Mouse (Mus musculus) forebrain, embryonic 14.5 days (tissue): ENCODE measurements at regions not wholly inside any gene's neighbourhood (a gene's known extent, or its start where the extent isn't known, plus 50 kb on each side); places are given as distances from the start of the nearest gene placed in this dataset.

Source experiments
- ATAC-seq: fragments of 200-750 bp; cut with Nextera tagmentation; 2 replicates; pipeline ENCODE4 v1.8.0; 2017; ENCODE audit warnings: mild to moderate bottlenecking, moderate library complexity
- DNase-seq: peaks from one replicate; pipeline ENCODE4 v3.0.0-alpha.2; 2015; ENCODE audit warnings: low spot score
- H3K27ac ChIP-seq: fragments of 300-500 bp; sonication (generic); 2 replicates; pipeline ENCODE4 v1.5.1; 2014; ENCODE audit warnings: low read depth, mild to moderate bottlenecking, control low read depth, low read length, moderate library complexity
- H3K27me3 ChIP-seq: fragments of 300-500 bp; sonication (generic); replicated peaks from 2 replicates; pipeline ENCODE4 v1.6.1; 2014; ENCODE audit warnings: low read length, control low read depth, mixed read lengths; ENCODE audit not compliant: control insufficient read depth, insufficient read depth
- H3K36me3 ChIP-seq: fragments of 300-500 bp; sonication (generic); 2 replicates; pipeline ENCODE4 v1.6.1; 2014; ENCODE audit warnings: low read length, control low read depth; ENCODE audit not compliant: control insufficient read depth, insufficient read depth
- H3K4me1 ChIP-seq: fragments of 300-500 bp; sonication (generic); 2 replicates; pipeline ENCODE4 v1.6.1; 2014; ENCODE audit warnings: antibody characterized with exemption, low read length, control low read depth; ENCODE audit not compliant: control insufficient read depth, insufficient read depth
- H3K4me2 ChIP-seq: fragments of 300-500 bp; sonication (generic); 2 replicates; pipeline ENCODE4 v1.6.1; 2014; ENCODE audit warnings: mild to moderate bottlenecking, control low read depth, low read length
- H3K4me3 ChIP-seq: fragments of 300-500 bp; sonication (generic); 2 replicates; pipeline ENCODE4 v1.5.1; 2014; ENCODE audit warnings: low read depth, low read length, control low read depth
- H3K9ac ChIP-seq: fragments of 300-500 bp; sonication (generic); 2 replicates; pipeline ENCODE4 v1.6.1; 2014; ENCODE audit warnings: mild to moderate bottlenecking, low read length, control low read depth, moderate library complexity
- H3K9me3 ChIP-seq: fragments of 300-500 bp; sonication (generic); replicated peaks from 2 replicates; pipeline ENCODE4 v1.6.1; 2016; ENCODE audit warnings: low read length, control low read depth, mixed read lengths; ENCODE audit not compliant: control insufficient read depth
- WGBS: fragments of 180-500 bp; shearing (Covaris S2); extraction: QIAGEN DNeasy Blood & Tissue Kit; methylation state at CpG from one replicate; pipeline ENCODE4 v1.1.7; 2014; 5-methylcytosine and 5-hydroxymethylcytosine counted together

- Histone ChIP-seq H3K4me3 (no peak overlapping the region), H3K9me3 (no peaks in the 10 kb centered on the region), H3K36me3 (no peaks in the 10 kb centered on the region), H3K4me2 (no peak overlapping the region), H3K27ac (no peak overlapping the region), H3K27me3 (no peaks in the 10 kb centered on the region), H3K4me1 (no peaks in the 10 kb centered on the region), H3K9ac (no peak overlapping the region)
- no peak for ATAC-seq
- 55% methylated on average over 4 of the region's 4 CpGs for WGBS
- no peak for DNase-seq
These were observed 146.5 kb downstream of the Slc39a8 start for GRCm38 (mm10) chr3:135971611-135972010.

GRCm38 (mm10) chr3:135972413-135972812 lies 147.3 kb downstream of the Slc39a8 start:
- no peaks in the 10 kb centered on the region for H3K27me3 ChIP-seq
- H3K36me3 ChIP-seq = no peaks in the 10 kb centered on the region
- DNase-seq (no peak), ATAC-seq (no peak)
- no peak overlapping the region for H3K27ac ChIP-seq
- no peak overlapping the region for H3K4me3 ChIP-seq
- no peaks in the 10 kb centered on the region for H3K9me3 ChIP-seq
- no peak overlapping the region for H3K9ac ChIP-seq
- 75% methylated on average over 4 of the region's 4 CpGs for WGBS
- H3K4me2 ChIP-seq = no peak overlapping the region
- no peaks in the 10 kb centered on the region for H3K4me1 ChIP-seq

GRCm38 (mm10) chr3:135973243-135973642 lies 148.2 kb downstream of the Slc39a8 start:
- no peaks in the 10 kb centered on the region for H3K9me3 ChIP-seq
- 76% methylated on average over 2 of the region's 2 CpGs for WGBS
- no peak overlapping the region for H3K9ac ChIP-seq
- H3K4me3 ChIP-seq = no peak overlapping the region
- no peaks in the 10 kb centered on the region for H3K36me3 ChIP-seq
- no peak overlapping the region for H3K27ac ChIP-seq
- no peak overlapping the region for H3K4me2 ChIP-seq
- DNase-seq (no peak), ATAC-seq (no peak)
- H3K27me3 ChIP-seq = no peaks in the 10 kb centered on the region
- no peaks in the 10 kb centered on the region for H3K4me1 ChIP-seq

- H3K9me3 ChIP-seq = no peaks in the 10 kb centered on the region
- H3K9ac ChIP-seq = no peak overlapping the region
- no peak for ATAC-seq
- H3K36me3 ChIP-seq = no peaks in the 10 kb centered on the region
- H3K4me1 ChIP-seq = no peaks in the 10 kb centered on the region
- H3K4me2 ChIP-seq = no peak overlapping the region
- H3K27me3 ChIP-seq = no peaks in the 10 kb centered on the region
- H3K4me3 ChIP-seq = no peak overlapping the region
- WGBS = 76% methylated on average over 3 of the region's 3 CpGs
- H3K27ac ChIP-seq = no peak overlapping the region
- DNase-seq = no peak
These were observed 148.8 kb downstream of the Slc39a8 start for GRCm38 (mm10) chr3:135973842-135974241.

GRCm38 (mm10) chr3:135974769-135975168 lies 149.7 kb downstream of the Slc39a8 start:
- Histone ChIP-seq H3K27me3 (no peaks in the 10 kb centered on the region), H3K36me3 (no peaks in the 10 kb centered on the region), H3K4me1 (no peaks in the 10 kb centered on the region), H3K27ac (no peak overlapping the region), H3K4me2 (no peak overlapping the region), H3K9me3 (no peaks in the 10 kb centered on the region), H3K4me3 (no peak overlapping the region), H3K9ac (no peak overlapping the region)
- WGBS = 91% methylated on average over 5 of the region's 5 CpGs
- no peak for ATAC-seq
- DNase-seq = no peak

GRCm38 (mm10) chr3:135987171-135987570 lies 162.1 kb downstream of the Slc39a8 start:
- H3K9ac ChIP-seq = no peak overlapping the region
- DNase-seq (no peak), ATAC-seq (no peak)
- no peak overlapping the region for H3K4me3 ChIP-seq
- H3K9me3 ChIP-seq = no peaks in the 10 kb centered on the region
- H3K4me1 ChIP-seq = no peaks in the 10 kb centered on the region
- H3K27me3 ChIP-seq = no peaks in the 10 kb centered on the region
- H3K27ac ChIP-seq = no peak overlapping the region
- 96% methylated on average over 3 of the region's 3 CpGs for WGBS
- no peak overlapping the region for H3K4me2 ChIP-seq
- no peaks in the 10 kb centered on the region for H3K36me3 ChIP-seq

GRCm38 (mm10) chr3:135989281-135989680 lies 164.2 kb downstream of the Slc39a8 start:
- Histone ChIP-seq H3K4me3 (no peak overlapping the region), H3K4me1 (no peaks in the 10 kb centered on the region), H3K27me3 (no peaks in the 10 kb centered on the region), H3K9me3 (no peaks in the 10 kb centered on the region), H3K9ac (no peak overlapping the region), H3K4me2 (no peak overlapping the region), H3K36me3 (no peaks in the 10 kb centered on the region), H3K27ac (no peak overlapping the region)
- DNase-seq = no peak
- WGBS = 78% methylated on average over 2 of the region's 2 CpGs
- no peak for ATAC-seq

- H3K9me3 ChIP-seq = no peaks in the 10 kb centered on the region
- 85% methylated on average over 3 of the region's 3 CpGs for WGBS
- H3K9ac ChIP-seq = no peak overlapping the region
- H3K4me2 ChIP-seq = no peak overlapping the region
- no peak for DNase-seq
- H3K27ac ChIP-seq = no peak overlapping the region
- H3K36me3 ChIP-seq = no peaks in the 10 kb centered on the region
- no peaks in the 10 kb centered on the region for H3K4me1 ChIP-seq
- H3K27me3 ChIP-seq = no peaks in the 10 kb centered on the region
- H3K4me3 ChIP-seq = no peak overlapping the region
- no peak for ATAC-seq
These were observed 165.3 kb downstream of the Slc39a8 start for GRCm38 (mm10) chr3:135990338-135990737.

GRCm38 (mm10) chr3:135990814-135991454 lies 165.9 kb downstream of the Slc39a8 start:
- ATAC-seq = no peak
- H3K27ac ChIP-seq = no peak overlapping the region
- 57% methylated on average over 7 of the region's 7 CpGs for WGBS

More at GRCm38 (mm10) chr3:135990814-135991454, 165.9 kb downstream of the Slc39a8 start:
- Histone ChIP-seq H3K27me3 (no peaks in the 10 kb centered on the region), H3K4me3 (no peak overlapping the region), H3K4me1 (no peaks in the 10 kb centered on the region), H3K36me3 (no peaks in the 10 kb centered on the region), H3K9me3 (no peaks in the 10 kb centered on the region), H3K4me2 (no peak overlapping the region), H3K9ac (no peak overlapping the region)
- DNase-seq = peak; percentile 38
